Mouse (Mus musculus): ENCODE results near the gene Dcaf10. TPM values are rescaled to one million over a fixed set of nuclear protein-coding genes. Genes with fewer than 3 reads are reported as not detected.

The Dcaf10 gene
- polyA plus RNA-seq (2016; fragmentation: Nextera tagmentation; extraction: Ambion mirVana) = 9.1 and 9.9 TPM in 2 replicates

GRCm38 (mm10) chr4:45341669-45342249, at the start of gene Dcaf10:
Gene Dcaf10 (plus strand): TSS chr4:45342101.
- peak within 1 kb of the TSS; percentile 98 for H3K27ac ChIP-seq
- peaks cover 13% of the 10 kb centered on the region; the same call in 1 of the 2 replicates for H3K36me3 ChIP-seq
- H3K9me3 ChIP-seq = no peaks in the 10 kb centered on the region
- H3K27me3 ChIP-seq (ENCODE audit: insufficient read depth, poor library complexity, severe bottlenecking) = no peaks in the 10 kb centered on the region
- 1% methylated on average over 31 of the region's 42 CpGs for WGBS
- peak; percentile 96 for DNase-seq (ENCODE audit: low spot score)
- peak within 1 kb of the TSS; percentile 95 for H3K4me3 ChIP-seq
- peaks cover 15% of the 10 kb centered on the region for H3K4me1 ChIP-seq

DNA sequence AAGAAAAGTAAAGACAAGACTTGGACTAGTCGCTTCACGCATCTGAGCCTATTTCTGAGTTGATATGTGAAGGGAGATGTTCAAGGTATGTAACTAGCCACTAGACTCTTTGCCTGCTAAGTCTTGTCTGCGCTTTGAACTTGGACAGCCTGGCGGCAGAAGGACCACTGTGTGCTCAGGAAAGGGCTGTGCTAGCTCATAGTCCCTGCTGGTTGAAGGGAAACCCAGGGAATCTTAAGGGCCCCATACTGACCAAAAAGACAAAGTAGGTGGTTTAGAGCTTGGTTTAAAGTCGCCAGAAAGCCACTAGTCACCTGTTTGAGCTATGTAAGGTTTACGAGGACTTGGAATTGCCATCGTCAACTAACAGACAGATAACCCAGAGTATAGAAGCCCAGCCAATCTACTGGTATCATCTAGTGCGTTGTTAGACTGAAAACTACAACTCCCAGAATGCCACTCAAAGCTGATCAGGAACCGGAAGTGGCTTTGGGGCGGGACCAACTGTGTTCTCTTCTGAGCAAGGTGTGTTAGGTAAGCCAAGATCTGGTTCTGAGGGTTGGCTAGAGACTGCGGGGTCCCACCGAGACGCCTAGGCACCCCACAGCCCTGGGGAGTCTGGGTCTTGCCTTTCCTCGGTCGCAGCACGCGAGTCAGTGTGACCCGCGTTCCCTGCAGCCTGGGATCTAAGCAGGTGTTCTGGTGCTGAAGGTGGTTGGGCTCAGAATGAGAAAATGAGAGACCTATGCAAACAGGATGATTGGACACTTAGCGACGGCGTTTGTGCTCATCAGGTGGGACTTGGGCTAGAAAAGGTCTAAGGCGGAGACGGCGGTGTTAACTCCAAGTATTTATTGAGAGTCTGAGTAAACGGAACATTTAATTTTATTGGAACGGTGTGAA, 45.0 kb upstream of the Dcaf10 start, which contains the start of gene Trmt10b:
Gene Trmt10b, plus strand, starts transcription at position 466 of the 903 bp plus-strand sequence.
- 20% methylated on average over 27 of the region's 27 CpGs for WGBS
- peaks cover 20% of the 10 kb centered on the region for H3K36me3 ChIP-seq
- peaks cover 7% of the 10 kb centered on the region; the same call in 1 of the 2 replicates for H3K4me1 ChIP-seq
- H3K27me3 ChIP-seq (ENCODE audit: insufficient read depth, poor library complexity, severe bottlenecking) = no peaks in the 10 kb centered on the region
- no peaks in the 10 kb centered on the region for H3K9me3 ChIP-seq
- peak; percentile 85 for DNase-seq (ENCODE audit: low spot score)
- peak within 1 kb of the TSS; percentile 94 for H3K4me3 ChIP-seq
- H3K27ac ChIP-seq = peak within 1 kb of the TSS; percentile 88

GRCm38 (mm10) chr4:45305536-45305935, 36.4 kb upstream of the Dcaf10 start:
- peak; percentile 71 for DNase-seq (ENCODE audit: low spot score)
- Histone ChIP-seq H3K27ac (no peak overlapping the region), H3K27me3 (ENCODE audit: insufficient read depth, poor library complexity, severe bottlenecking) (no peaks in the 10 kb centered on the region), H3K9me3 (no peaks in the 10 kb centered on the region), H3K4me1 (no peaks in the 10 kb centered on the region), H3K36me3 (peaks cover 78% of the 10 kb centered on the region), H3K4me3 (no peak overlapping the region)
- WGBS = 95% methylated on average over 14 of the region's 14 CpGs

DNA sequence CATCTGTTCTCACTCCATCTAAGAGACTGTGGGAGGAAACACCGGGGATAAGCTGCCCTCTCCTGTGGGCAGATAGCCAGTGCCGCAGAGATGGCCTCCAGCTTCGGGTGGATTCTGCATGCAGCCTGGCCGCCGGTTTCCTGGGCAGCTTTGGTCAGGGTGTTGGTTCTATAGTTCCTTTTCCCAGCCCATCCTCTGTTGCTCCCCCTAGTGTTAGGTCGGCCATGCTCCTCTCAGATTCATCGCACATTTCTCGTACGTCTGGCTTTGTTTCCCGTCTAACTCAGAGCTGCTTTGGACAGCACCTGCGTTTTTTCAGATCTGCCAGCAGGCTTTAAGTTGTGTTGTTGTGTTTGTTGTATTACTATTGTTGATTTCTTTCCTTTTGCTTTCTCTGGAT, 33.9 kb upstream of the Dcaf10 start:
- Histone ChIP-seq H3K36me3 (peaks cover 59% of the 10 kb centered on the region), H3K9me3 (no peaks in the 10 kb centered on the region), H3K27me3 (ENCODE audit: insufficient read depth, poor library complexity, severe bottlenecking) (no peaks in the 10 kb centered on the region), H3K4me1 (no peaks in the 10 kb centered on the region), H3K4me3 (no peak overlapping the region), H3K27ac (no peak overlapping the region)
- DNase-seq (ENCODE audit: low spot score) = peak; percentile 76
- WGBS = 33% methylated on average over 11 of the region's 11 CpGs

GRCm38 (mm10) chr4:45308606-45309005, 33.3 kb upstream of the Dcaf10 start:
- H3K27ac ChIP-seq = no peak overlapping the region
- peak; percentile 69 for DNase-seq (ENCODE audit: low spot score)
- H3K36me3 ChIP-seq = peaks cover 56% of the 10 kb centered on the region
- no peak overlapping the region for H3K4me3 ChIP-seq
- 86% methylated on average over 6 of the region's 6 CpGs for WGBS
- no peaks in the 10 kb centered on the region for H3K27me3 ChIP-seq (ENCODE audit: insufficient read depth, poor library complexity, severe bottlenecking)
- H3K4me1 ChIP-seq = no peaks in the 10 kb centered on the region
- H3K9me3 ChIP-seq = no peaks in the 10 kb centered on the region

DNA sequence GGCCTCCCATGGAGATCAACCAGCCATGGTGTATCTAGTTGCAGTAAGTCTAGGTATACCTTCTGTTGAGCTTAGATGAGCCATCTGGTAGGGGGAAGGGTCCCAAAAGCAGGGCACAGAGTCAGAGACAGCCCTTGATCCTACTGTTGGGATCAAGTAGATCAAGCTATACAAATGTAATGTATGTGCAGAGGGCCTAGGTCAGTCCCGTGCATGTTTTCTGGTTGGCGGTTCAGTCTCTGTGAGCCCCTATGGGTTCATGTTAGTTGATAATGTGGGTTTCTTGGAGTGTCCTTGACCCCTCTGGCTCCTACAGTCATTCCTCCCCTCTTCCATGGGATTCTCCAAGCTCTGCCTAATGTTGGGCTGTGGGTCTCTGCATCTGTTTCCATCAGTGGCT, 30.8 kb upstream of the Dcaf10 start:
- Histone ChIP-seq H3K27me3 (ENCODE audit: insufficient read depth, poor library complexity, severe bottlenecking) (no peaks in the 10 kb centered on the region), H3K4me3 (no peak overlapping the region), H3K9me3 (no peaks in the 10 kb centered on the region), H3K36me3 (peaks cover 48% of the 10 kb centered on the region), H3K4me1 (no peaks in the 10 kb centered on the region), H3K27ac (no peak overlapping the region)
- WGBS = 95% methylated on average over 2 of the region's 2 CpGs
- peak; percentile 58 for DNase-seq (ENCODE audit: low spot score)

- under 1% methylated on average over 56 of the region's 56 CpGs for WGBS
- Histone ChIP-seq H3K36me3 (peaks cover 36% of the 10 kb centered on the region), H3K9me3 (no peaks in the 10 kb centered on the region), H3K4me1 (peaks cover 8% of the 10 kb centered on the region), H3K4me3 (peak overlapping the region; percentile 95), H3K27me3 (ENCODE audit: insufficient read depth, poor library complexity, severe bottlenecking) (peaks cover 23% of the 10 kb centered on the region), H3K27ac (peak overlapping the region; percentile 96)
- peak; percentile 94 for DNase-seq (ENCODE audit: low spot score)
These were observed 21.6 kb upstream of the Dcaf10 start for GRCm38 (mm10) chr4:45320159-45320816.

- WGBS = 81% methylated on average over 7 of the region's 7 CpGs
- H3K27ac ChIP-seq = no peak overlapping the region
- no peak overlapping the region for H3K4me3 ChIP-seq
- H3K9me3 ChIP-seq = no peaks in the 10 kb centered on the region
- H3K36me3 ChIP-seq = no peaks in the 10 kb centered on the region
- H3K27me3 ChIP-seq (ENCODE audit: insufficient read depth, poor library complexity, severe bottlenecking) = peaks cover 5% of the 10 kb centered on the region; the same call in 1 of the 2 replicates
- no peaks in the 10 kb centered on the region for H3K4me1 ChIP-seq
- no peak for DNase-seq (ENCODE audit: low spot score)
These were observed 10.8 kb upstream of the Dcaf10 start for GRCm38 (mm10) chr4:45331139-45331538.

- no peaks in the 10 kb centered on the region for H3K36me3 ChIP-seq
- WGBS = 56% methylated on average over 3 of the region's 3 CpGs
- H3K9me3 ChIP-seq = no peaks in the 10 kb centered on the region
- peaks cover 5% of the 10 kb centered on the region; the same call in 1 of the 2 replicates for H3K27me3 ChIP-seq (ENCODE audit: insufficient read depth, poor library complexity, severe bottlenecking)
- DNase-seq (ENCODE audit: low spot score) = no peak
- no peak overlapping the region for H3K4me3 ChIP-seq
- H3K4me1 ChIP-seq = no peaks in the 10 kb centered on the region
- no peak overlapping the region for H3K27ac ChIP-seq
These were observed 9.4 kb upstream of the Dcaf10 start for GRCm38 (mm10) chr4:45332466-45332865.

GRCm38 (mm10) chr4:45341226-45341625, 675 bp upstream of the Dcaf10 start:
- Histone ChIP-seq H3K36me3 (peaks cover 11% of the 10 kb centered on the region; the same call in 1 of the 2 replicates), H3K9me3 (no peaks in the 10 kb centered on the region), H3K4me1 (peaks cover 15% of the 10 kb centered on the region), H3K4me3 (peak overlapping the region; percentile 95), H3K27me3 (ENCODE audit: insufficient read depth, poor library complexity, severe bottlenecking) (no peaks in the 10 kb centered on the region), H3K27ac (peak overlapping the region; percentile 98; the same call in 1 of the 2 replicates)
- 50% methylated on average over 9 of the region's 9 CpGs for WGBS
- DNase-seq (ENCODE audit: low spot score) = no peak

DNA sequence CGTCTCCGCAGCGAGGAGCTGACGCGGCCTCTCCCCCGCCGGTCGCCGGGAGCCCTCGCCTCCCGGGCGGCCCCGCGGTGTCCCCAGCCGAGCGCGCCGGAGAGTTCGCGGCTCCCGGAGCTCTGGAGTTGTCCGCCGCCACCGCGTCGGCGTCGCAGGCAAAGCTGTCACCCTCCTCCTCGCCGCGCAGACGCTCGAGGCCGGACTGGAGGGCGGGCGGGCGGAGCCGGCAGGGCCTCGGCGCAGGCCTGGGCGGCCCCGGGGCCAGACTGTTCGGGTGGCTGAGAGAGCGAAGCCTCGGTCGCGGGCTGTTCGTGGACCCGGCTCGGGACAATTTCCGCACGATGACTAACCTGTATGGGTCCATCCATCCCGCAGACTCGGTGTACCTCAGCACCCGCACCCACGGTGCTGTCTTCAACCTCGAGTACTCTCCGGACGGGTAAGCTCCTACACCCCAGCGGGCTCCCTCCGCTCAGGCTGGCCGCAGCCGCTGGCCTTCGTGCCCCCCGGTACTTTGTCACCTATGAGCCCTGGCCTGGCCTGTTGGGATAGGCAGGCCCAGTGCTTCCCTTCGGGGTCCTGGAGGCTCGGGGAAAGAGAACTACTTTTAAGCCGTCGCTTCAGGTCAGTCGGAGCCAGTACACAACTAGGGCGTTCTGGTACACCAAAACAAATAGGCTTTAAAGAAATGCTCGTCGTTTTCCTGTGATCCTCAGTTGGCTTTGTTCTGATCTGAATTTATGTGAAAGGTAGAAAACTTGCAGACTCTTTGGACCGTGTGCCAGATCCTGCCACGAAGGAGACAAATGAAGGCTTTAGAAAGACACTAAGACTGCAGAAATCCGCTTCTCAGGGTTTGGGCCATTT, 620 bp downstream of the Dcaf10 start, which contains the start of gene Exosc3:
Gene Exosc3, minus strand, starts transcription at position 447 of the 870 bp plus-strand sequence.
- under 1% methylated on average over 76 of the region's 76 CpGs for WGBS
- no peaks in the 10 kb centered on the region for H3K9me3 ChIP-seq
- DNase-seq (ENCODE audit: low spot score) = no peak
- peak within 1 kb of the TSS; percentile 98 for H3K27ac ChIP-seq
- peaks cover 15% of the 10 kb centered on the region for H3K4me1 ChIP-seq
- peak within 1 kb of the TSS; percentile 95 for H3K4me3 ChIP-seq
- H3K27me3 ChIP-seq (ENCODE audit: insufficient read depth, poor library complexity, severe bottlenecking) = no peaks in the 10 kb centered on the region
- peaks cover 17% of the 10 kb centered on the region; the same call in 1 of the 2 replicates for H3K36me3 ChIP-seq

DNA sequence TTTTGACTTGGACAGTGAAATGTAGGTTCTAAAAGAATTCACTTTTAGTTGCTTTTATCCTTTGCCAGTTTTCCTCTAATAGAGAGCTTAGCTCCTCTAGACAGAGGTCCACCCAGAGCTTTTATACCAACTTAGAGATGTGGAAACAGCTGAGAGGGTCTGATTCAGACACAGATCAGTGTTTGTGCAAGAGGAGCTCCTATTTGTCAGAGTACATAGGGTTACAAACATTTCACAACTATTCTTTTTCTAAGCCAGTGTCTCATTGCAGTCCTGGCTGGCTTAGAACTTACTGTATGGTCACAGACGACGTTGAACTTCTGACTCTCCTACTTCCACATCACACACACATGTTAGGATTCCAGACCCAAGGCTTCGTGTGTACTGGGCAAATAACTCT, 14.8 kb downstream of the Dcaf10 start:
- Histone ChIP-seq H3K36me3 (peaks cover 26% of the 10 kb centered on the region), H3K27me3 (ENCODE audit: insufficient read depth, poor library complexity, severe bottlenecking) (no peaks in the 10 kb centered on the region), H3K9me3 (no peaks in the 10 kb centered on the region), H3K4me3 (no peak overlapping the region), H3K27ac (no peak overlapping the region), H3K4me1 (no peaks in the 10 kb centered on the region)
- DNase-seq (ENCODE audit: low spot score) = no peak
- WGBS = 85% methylated on average over 3 of the region's 3 CpGs

All from heart, embryonic 10.5 days (tissue).